Mouse (Mus musculus) liver, adult 2 months (tissue): ENCODE measurements around the gene Spred2.

Experiments
- CTCF ChIP-seq: fragments of 200-500 bp; IDR thresholded peaks from 2 replicates; pipeline ENCODE4 v1.5.1; 2011; ENCODE audit warnings: low read depth, low read length, control low read depth
- POLR2A ChIP-seq: fragments of 200-500 bp; IDR thresholded peaks from 2 replicates; pipeline ENCODE4 v1.6.1; 2011; ENCODE audit warnings: low read length, control low read depth; ENCODE audit not compliant: insufficient read depth; ENCODE audit errors: extremely low read depth

DNA sequence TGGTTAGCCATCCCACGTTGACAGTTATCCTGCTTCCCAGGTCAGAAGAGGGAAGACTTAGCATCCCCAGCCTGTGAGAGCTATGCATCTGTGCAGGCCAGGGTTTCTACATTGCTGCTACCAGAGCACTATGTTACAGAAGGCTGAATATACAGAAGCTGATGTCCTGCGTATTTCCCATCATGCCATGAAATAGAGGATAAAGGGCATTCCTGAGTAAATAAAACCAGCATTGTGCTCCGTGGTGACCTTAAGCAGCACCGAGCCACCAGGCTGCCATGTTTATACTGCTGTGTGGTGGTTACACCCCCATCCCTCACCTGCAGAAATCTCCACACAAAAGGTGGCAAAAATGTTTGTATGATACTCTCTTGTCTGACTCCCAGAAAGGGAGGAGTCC lies 78.7 kb downstream of the Spred2 start:
- TF ChIP-seq CTCF = no peak
- TF ChIP-seq POLR2A = no peak
